Mouse (Mus musculus): ENCODE measurements around the gene Sertm1.

GRCm38 (mm10) chr3:54894891-54895290 is 20.8 kb downstream of the Sertm1 start:
- TF ChIP-seq ZC3H11A (IDR thresholded peaks at IDR 0.05; ENCODE audit: borderline replicate concordance, low read depth, low read length) (no peak), HCFC1 (IDR thresholded peaks at IDR 0.05; ENCODE audit: borderline replicate concordance, insufficient read depth, low read length) (no peak)

Measured in ES-E14 (cell line).